Mouse (Mus musculus) embryonic facial prominence, embryonic 14.5 days (tissue): ENCODE results near the gene Amer1. TPM values are rescaled to one million over a fixed set of nuclear protein-coding genes. Genes with fewer than 3 reads are reported as not detected.
A peak's percentile ranks its signal among the peaks of the same experiment; 100 is the strongest.

Source experiments
- ATAC-seq: fragments of 200-750 bp; cut with Nextera tagmentation; 2 replicates; pipeline ENCODE4 v1.8.0; 2017; ENCODE audit warnings: low read depth, moderate number of reproducible peaks, moderate TSS enrichment
- DNase-seq: peaks from one replicate; pipeline ENCODE4 v3.0.0-alpha.2; 2015; ENCODE audit warnings: low spot score
- H3K27ac ChIP-seq: fragments of 300-500 bp; sonication (generic); replicated peaks from 2 replicates; pipeline ENCODE4 v1.5.1; 2014; ENCODE audit warnings: low read depth, mild to moderate bottlenecking, low read length, moderate library complexity
- H3K27me3 ChIP-seq: fragments of 300-500 bp; sonication (generic); replicated peaks from 2 replicates; pipeline ENCODE4 v1.6.1; 2014; ENCODE audit warnings: low read length; ENCODE audit not compliant: control insufficient read depth, insufficient read depth
- H3K36me3 ChIP-seq: fragments of 300-500 bp; sonication (generic); 2 replicates; pipeline ENCODE4 v1.6.1; 2014; ENCODE audit warnings: low read length, mixed read lengths; ENCODE audit not compliant: control insufficient read depth, insufficient read depth
- H3K4me1 ChIP-seq: fragments of 300-500 bp; sonication (generic); 2 replicates; pipeline ENCODE4 v1.6.1; 2014; ENCODE audit warnings: antibody characterized with exemption, low read length; ENCODE audit not compliant: control insufficient read depth, insufficient read depth
- H3K4me2 ChIP-seq: fragments of 300-500 bp; sonication (generic); 2 replicates; pipeline ENCODE4 v1.6.1; 2014; ENCODE audit warnings: low read depth, mild to moderate bottlenecking, low read length, moderate library complexity, mixed read lengths
- H3K4me3 ChIP-seq: fragments of 300-500 bp; sonication (generic); 2 replicates; pipeline ENCODE4 v1.5.1; 2014; ENCODE audit warnings: low read depth, mild to moderate bottlenecking, low read length
- H3K9ac ChIP-seq: fragments of 300-500 bp; sonication (generic); 2 replicates; pipeline ENCODE4 v1.6.1; 2014; ENCODE audit warnings: low read depth, mild to moderate bottlenecking, low read length, moderate library complexity, mixed read lengths
- H3K9me3 ChIP-seq: fragments of 300-500 bp; sonication (generic); 2 replicates; pipeline ENCODE4 v1.6.1; 2016; ENCODE audit warnings: low read length; ENCODE audit not compliant: control insufficient read depth
- WGBS: fragments of 180-500 bp; shearing (Covaris S2); extraction: QIAGEN DNeasy Blood & Tissue Kit; methylation state at CpG from one replicate; pipeline ENCODE4 v1.1.7; 2014; 5-methylcytosine and 5-hydroxymethylcytosine counted together
- polyA plus RNA-seq: library from polyadenylated mRNA; unstranded; fragments of >200 nt; fragmentation: Nextera tagmentation; extraction: Ambion mirVana; gene quantifications from 2 replicates; pipeline ENCODE4 v1.2.1, GENCODE M21; 2014

Amer1 gene
- 9.1 and 9.9 TPM in 2 replicates for polyA plus RNA-seq

DNA sequence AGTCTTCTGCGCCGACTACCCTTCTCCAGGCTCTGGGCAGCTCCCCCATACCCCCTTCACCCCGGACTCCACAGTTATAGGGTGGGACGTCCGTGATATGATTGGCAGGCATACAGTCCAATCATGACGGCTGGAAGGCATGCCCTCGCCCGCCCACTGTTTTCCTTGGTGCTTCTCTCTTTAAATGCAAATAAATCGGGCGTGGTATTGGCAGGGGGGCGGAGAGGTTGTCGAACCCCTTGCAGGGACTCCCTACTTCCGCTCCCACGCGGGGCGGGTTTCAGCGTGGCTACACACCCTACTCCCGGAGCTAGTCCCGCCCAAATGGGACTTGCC lies at the start of gene Amer1:
Gene Amer1 (minus strand): TSS at position 97 of the 336 bp plus-strand sequence.
- ATAC-seq (peak; percentile 97), DNase-seq (peak; percentile 97)
- Histone ChIP-seq H3K27me3 (no peaks in the 10 kb centered on the region), H3K4me3 (peak within 1 kb of the TSS; percentile 52), H3K27ac (peak within 1 kb of the TSS; percentile 81), H3K4me2 (peak within 1 kb of the TSS; percentile 60), H3K9me3 (no peaks in the 10 kb centered on the region), H3K4me1 (0 out of 2 replicates have a peak, but pooled peaks cover 2% of the 10 kb centered on the region), H3K36me3 (no peaks in the 10 kb centered on the region), H3K9ac (peak within 1 kb of the TSS; percentile 66)
- 14% methylated on average over 17 of the region's 19 CpGs for WGBS

DNA sequence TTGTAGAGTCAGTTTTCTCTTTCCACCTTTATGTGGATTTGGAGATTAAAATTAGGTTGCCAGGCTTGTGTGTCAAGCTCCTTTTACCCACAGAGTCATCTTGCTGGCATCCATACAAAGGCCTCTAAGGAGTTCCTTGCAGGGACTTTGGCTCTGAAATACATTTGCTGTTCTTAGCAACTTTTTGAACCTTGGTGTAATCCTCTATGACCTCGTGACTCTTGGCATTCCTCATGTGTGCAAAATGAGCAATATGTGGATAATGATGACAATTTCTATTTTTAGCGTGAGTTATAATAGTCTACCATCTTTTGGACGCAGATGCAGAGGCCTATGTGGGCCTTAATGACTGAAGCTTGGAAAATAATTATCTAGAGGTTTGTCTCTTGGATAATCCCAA lies 12.5 kb upstream of the Amer1 start:
- ATAC-seq: no peak

DNA sequence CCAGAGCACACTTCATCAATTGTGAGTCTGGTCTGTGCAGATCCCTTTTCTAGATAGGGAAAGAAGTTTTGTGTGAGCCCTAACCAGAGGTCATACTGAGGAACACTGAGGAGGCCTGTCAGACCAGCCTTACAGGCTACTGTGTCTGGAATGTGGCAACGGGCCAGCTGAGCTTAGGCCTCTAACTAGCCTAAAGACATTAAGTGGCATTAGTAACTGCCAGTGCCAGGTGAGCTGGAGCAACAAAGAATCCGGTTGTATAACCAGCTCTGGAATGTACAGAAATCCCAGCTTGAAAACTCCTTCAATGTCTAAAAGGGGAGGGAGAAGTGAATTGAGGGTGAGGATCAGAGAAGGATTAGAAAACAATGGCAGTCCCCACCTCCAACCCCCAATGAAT lies 1.2 kb upstream of the Amer1 start:
- Histone ChIP-seq H3K4me3 (no peak overlapping the region), H3K4me1 (0 out of 2 replicates have a peak, but pooled peaks cover 2% of the 10 kb centered on the region), H3K36me3 (no peaks in the 10 kb centered on the region), H3K27me3 (no peaks in the 10 kb centered on the region), H3K27ac (no peak overlapping the region), H3K9me3 (no peaks in the 10 kb centered on the region), H3K9ac (no peak overlapping the region), H3K4me2 (no peak overlapping the region)
- ATAC-seq (peak; percentile 13; the same call in 1 of the 2 replicates), DNase-seq (peak; percentile 81)
- 58% methylated on average over 2 of the region's 2 CpGs for WGBS

More for the DNA sequence above, 12.5 kb upstream of the Amer1 start:
- no peak for DNase-seq
- H3K36me3 ChIP-seq: no peaks in the 10 kb centered on the region
- WGBS: 52% methylated on average over 3 of the region's 3 CpGs
- H3K27ac ChIP-seq: no peak overlapping the region
- H3K4me1 ChIP-seq: no peaks in the 10 kb centered on the region
- H3K27me3 ChIP-seq: no peaks in the 10 kb centered on the region
- H3K4me2 ChIP-seq: no peak overlapping the region
- H3K9me3 ChIP-seq: no peaks in the 10 kb centered on the region
- no peak overlapping the region for H3K4me3 ChIP-seq
- H3K9ac ChIP-seq: no peak overlapping the region

DNA sequence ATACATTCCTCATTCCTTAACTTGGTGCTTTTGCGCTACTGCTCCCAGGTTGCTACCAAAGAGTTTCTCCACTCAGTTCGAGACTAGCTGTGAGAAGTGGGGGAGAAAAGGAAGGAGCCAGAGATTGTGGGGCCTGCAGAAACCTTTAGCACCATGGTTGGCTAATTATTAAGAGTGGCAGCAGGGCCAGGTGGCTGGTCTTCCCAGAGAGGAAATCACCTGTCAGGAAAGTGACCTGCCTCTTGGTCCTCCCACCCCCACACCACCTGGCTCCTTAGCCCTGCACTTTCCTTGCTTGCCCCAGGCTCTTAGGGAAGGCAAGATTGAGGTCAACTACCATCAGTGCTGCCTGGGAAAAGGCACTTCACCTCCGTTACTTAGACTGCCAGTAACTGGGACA lies 469 bp upstream of the Amer1 start:
- no peak for DNase-seq

DNA sequence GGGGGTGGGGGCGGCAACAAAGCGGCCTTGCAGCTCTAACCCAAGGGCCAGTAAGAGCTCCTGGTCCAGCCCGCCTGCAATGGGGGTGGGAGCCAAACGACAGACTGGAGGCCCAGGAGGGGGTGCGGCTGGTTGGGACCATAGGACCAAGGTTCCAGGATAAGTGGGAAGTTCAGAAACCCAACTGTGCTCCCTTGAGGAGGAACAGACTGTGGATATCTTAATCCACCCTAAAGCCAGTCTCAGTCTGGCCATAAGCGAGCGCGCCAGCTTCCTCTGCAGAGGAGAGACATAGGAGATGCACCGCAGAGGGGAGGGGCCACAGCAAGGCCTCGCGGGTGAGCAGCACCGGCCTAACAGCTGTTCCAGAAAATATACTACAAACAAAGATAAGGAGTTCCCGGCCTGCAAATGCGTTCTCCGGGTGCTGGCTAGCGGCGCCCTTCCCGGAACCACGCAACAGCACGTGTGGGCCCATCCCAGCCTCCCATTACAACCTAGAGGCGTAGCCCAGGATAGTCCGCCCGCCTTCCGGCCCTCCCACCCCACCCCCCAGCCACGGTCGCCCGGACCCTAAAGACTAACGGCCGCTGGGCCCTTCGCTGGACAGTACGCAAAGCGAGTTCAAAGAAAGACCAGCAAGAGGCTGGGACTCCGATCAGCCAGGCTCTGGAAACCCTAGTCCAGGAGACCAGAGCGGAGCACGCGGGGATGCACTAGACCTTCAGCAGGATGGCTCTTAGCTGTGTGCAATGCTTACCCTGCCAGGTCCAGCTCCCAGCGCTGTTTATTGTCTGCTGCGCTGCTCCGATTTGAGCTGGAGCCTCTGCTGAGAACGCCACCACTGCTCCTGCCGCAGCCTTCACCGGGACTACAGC lies 535 bp downstream of the Amer1 start:
- ATAC-seq: peak; percentile 68
- peak overlapping the region; percentile 60 for H3K4me2 ChIP-seq

More for the DNA sequence above, 469 bp upstream of the Amer1 start:
- no peak for ATAC-seq
- Histone ChIP-seq H3K27ac (peak overlapping the region; percentile 67), H3K36me3 (no peaks in the 10 kb centered on the region), H3K9ac (peak overlapping the region; percentile 35; the same call in 1 of the 2 replicates), H3K27me3 (no peaks in the 10 kb centered on the region), H3K4me3 (peak overlapping the region; percentile 52), H3K4me2 (peak overlapping the region; percentile 60), H3K9me3 (no peaks in the 10 kb centered on the region), H3K4me1 (0 out of 2 replicates have a peak, but pooled peaks cover 2% of the 10 kb centered on the region)
- 40% methylated on average over 2 of the region's 3 CpGs for WGBS

DNA sequence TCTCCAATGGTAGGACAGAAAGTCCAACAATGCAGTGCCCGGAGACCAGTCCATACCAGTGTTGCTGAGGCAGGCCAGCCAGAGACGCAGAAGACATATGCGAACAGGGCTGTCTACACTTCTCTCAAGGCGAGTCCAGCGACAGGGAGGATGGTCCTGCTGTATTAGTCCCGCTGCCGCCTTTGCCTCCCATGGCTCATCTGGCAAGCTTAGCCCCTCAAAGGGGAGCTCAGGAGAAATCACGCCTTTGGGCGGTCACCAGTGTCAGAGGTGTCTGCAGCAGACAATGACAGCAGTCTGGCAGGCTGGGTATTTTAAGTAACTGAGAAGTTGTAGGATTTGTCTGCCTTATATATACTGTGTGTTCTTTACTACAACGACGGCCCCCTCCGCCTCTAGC lies 1.3 kb downstream of the Amer1 start:
- H3K27ac ChIP-seq: peak overlapping the region; percentile 81
- H3K27me3 ChIP-seq: no peaks in the 10 kb centered on the region
- DNase-seq: no peak
- H3K36me3 ChIP-seq: no peaks in the 10 kb centered on the region
- H3K4me2 ChIP-seq: peak overlapping the region; percentile 60
- peak overlapping the region; percentile 66 for H3K9ac ChIP-seq
- ATAC-seq: no peak
- peak overlapping the region; percentile 52 for H3K4me3 ChIP-seq
- H3K9me3 ChIP-seq: no peaks in the 10 kb centered on the region
- 0 out of 2 replicates have a peak, but pooled peaks cover 2% of the 10 kb centered on the region for H3K4me1 ChIP-seq
- WGBS: 34% methylated on average over 11 of the region's 12 CpGs

More for the DNA sequence above, 535 bp downstream of the Amer1 start:
- H3K9me3 ChIP-seq: no peaks in the 10 kb centered on the region
- 0 out of 2 replicates have a peak, but pooled peaks cover 2% of the 10 kb centered on the region for H3K4me1 ChIP-seq
- H3K4me3 ChIP-seq: peak overlapping the region; percentile 52
- DNase-seq: peak; percentile 71
- peak overlapping the region; percentile 81 for H3K27ac ChIP-seq
- peak overlapping the region; percentile 66 for H3K9ac ChIP-seq
- H3K27me3 ChIP-seq: no peaks in the 10 kb centered on the region
- WGBS: 12% methylated on average over 30 of the region's 42 CpGs
- no peaks in the 10 kb centered on the region for H3K36me3 ChIP-seq

DNA sequence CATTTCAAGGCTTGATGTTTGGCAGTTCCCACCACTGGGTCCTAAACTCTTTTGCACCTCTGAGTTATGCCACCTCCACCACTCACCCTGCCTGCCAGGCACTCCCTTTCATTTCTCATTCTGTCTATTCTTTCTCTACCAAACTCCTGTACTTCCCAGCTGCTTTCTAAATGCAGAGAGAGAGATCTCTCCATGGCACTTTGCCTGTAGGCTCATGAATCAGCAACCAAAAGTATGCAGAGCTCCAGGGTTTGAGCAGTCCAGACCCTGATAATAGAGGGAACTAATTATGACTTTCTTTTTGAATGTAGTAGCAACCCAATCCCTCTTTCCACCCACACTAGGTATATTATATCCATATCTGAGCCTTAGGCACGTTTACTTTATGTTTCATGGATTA lies 2.4 kb downstream of the Amer1 start:
- H3K4me2 ChIP-seq: no peak overlapping the region
- no peak for DNase-seq

DNA sequence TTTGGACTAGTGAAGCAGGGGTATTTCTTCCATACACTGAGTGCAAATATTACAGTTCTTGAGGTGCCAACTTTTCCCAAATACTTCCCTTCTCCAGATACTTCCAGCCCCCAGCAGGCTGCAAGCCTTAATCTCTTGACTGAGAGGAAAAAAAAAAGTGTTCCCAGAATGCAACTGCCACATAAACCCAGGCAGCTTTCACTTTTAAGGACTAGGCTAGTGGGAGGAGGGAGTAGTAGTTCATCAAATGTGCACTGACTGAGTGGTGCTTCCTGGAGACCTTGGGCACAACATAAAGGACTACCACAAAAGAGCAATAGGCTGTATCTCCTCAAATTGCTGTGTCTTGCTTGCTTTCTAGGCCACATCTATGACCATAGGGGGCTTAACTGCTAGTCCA lies 3.4 kb downstream of the Amer1 start:
- ATAC-seq: no peak
- H3K9me3 ChIP-seq: no peaks in the 10 kb centered on the region
- no peak for DNase-seq

More for the DNA sequence above, 2.4 kb downstream of the Amer1 start:
- no peaks in the 10 kb centered on the region for H3K9me3 ChIP-seq
- no peaks in the 10 kb centered on the region for H3K27me3 ChIP-seq
- no peak overlapping the region for H3K4me3 ChIP-seq
- no peak for ATAC-seq
- WGBS: 30% methylated on average over 1 of the region's 1 CpGs
- H3K27ac ChIP-seq: no peak overlapping the region
- no peak overlapping the region for H3K9ac ChIP-seq
- H3K36me3 ChIP-seq: no peaks in the 10 kb centered on the region
- H3K4me1 ChIP-seq: 0 out of 2 replicates have a peak, but pooled peaks cover 2% of the 10 kb centered on the region

More for the DNA sequence above, 3.4 kb downstream of the Amer1 start:
- no peaks in the 10 kb centered on the region for H3K27me3 ChIP-seq
- H3K4me1 ChIP-seq: 0 out of 2 replicates have a peak, but pooled peaks cover 2% of the 10 kb centered on the region
- no peaks in the 10 kb centered on the region for H3K36me3 ChIP-seq
- no peak overlapping the region for H3K9ac ChIP-seq
- no peak overlapping the region for H3K4me3 ChIP-seq
- no peak overlapping the region for H3K27ac ChIP-seq
- H3K4me2 ChIP-seq: no peak overlapping the region
